Mouse (Mus musculus): ENCODE results near the gene Snhg11. TPM values are rescaled to one million over a fixed set of nuclear protein-coding genes. Genes with fewer than 3 reads are reported as not detected.
"Not testable (repeated sequence)": the region's sequence is repeated elsewhere in the genome, so short reads cannot be mapped to it uniquely, and the experiment has no call there.

The Snhg11 gene
- polyA plus RNA-seq, 1 experiment from 2014 or later, result 225 TPM

- peak; percentile 19; the same call in 1 of the 2 replicates for ATAC-seq (ENCODE audit: low FRiP score, low TSS enrichment)
- no peaks in the 10 kb centered on the region for H3K27me3 ChIP-seq (ENCODE audit: control insufficient read depth, insufficient read depth, low read length)
- H3K9me3 ChIP-seq (ENCODE audit: control insufficient read depth, low read length), result no peaks in the 10 kb centered on the region
- H3K27ac ChIP-seq (replicated peaks; ENCODE audit: low read depth, low read length), result peak overlapping the region; percentile 75
- peak overlapping the region; percentile 38 for H3K4me3 ChIP-seq (replicated peaks; ENCODE audit: low read depth, low read length)
- peak overlapping the region; percentile 47 for H3K9ac ChIP-seq (replicated peaks; ENCODE audit: low read length)
- WGBS, result 27% methylated on average over 12 of the region's 12 CpGs
- H3K4me2 ChIP-seq (ENCODE audit: low read length), result peak overlapping the region; percentile 56
- H3K36me3 ChIP-seq (ENCODE audit: control insufficient read depth, insufficient read depth, low read length), result peaks cover 16% of the 10 kb centered on the region
- peak; percentile 33 for DNase-seq
- H3K4me1 ChIP-seq (ENCODE audit: control insufficient read depth, insufficient read depth, low read length), result no peaks in the 10 kb centered on the region
Measured at GRCm38 (mm10) chr2:158376123-158376687, 767 bp downstream of the Snhg11 start.

- peak; percentile 35 for DNase-seq
- H3K9ac ChIP-seq (replicated peaks; ENCODE audit: low read length), result peak overlapping the region; percentile 47
Measured at GRCm38 (mm10) chr2:158376798-158377197, 1.4 kb downstream of the Snhg11 start.

GRCm38 (mm10) chr2:158377811-158378210 lies 2.4 kb downstream of the Snhg11 start:
- Histone ChIP-seq H3K4me3 (replicated peaks; ENCODE audit: low read depth, low read length) (no peak overlapping the region), H3K9me3 (ENCODE audit: control insufficient read depth, low read length) (no peaks in the 10 kb centered on the region), H3K27ac (replicated peaks; ENCODE audit: low read depth, low read length) (no peak overlapping the region), H3K27me3 (ENCODE audit: control insufficient read depth, insufficient read depth, low read length) (no peaks in the 10 kb centered on the region), H3K4me2 (ENCODE audit: low read length) (peak overlapping the region; percentile 56), H3K9ac (replicated peaks; ENCODE audit: low read length) (no peak overlapping the region; the same call in 1 of the 2 replicates), H3K36me3 (ENCODE audit: control insufficient read depth, insufficient read depth, low read length) (peaks cover 23% of the 10 kb centered on the region), H3K4me1 (ENCODE audit: control insufficient read depth, insufficient read depth, low read length) (no peaks in the 10 kb centered on the region)
- 86% methylated on average over 1 of the region's 1 CpGs for WGBS
- DNase-seq (no peak), ATAC-seq (ENCODE audit: low FRiP score, low TSS enrichment) (no peak)

More at GRCm38 (mm10) chr2:158376798-158377197, 1.4 kb downstream of the Snhg11 start:
- Histone ChIP-seq H3K4me2 (ENCODE audit: low read length) (peak overlapping the region; percentile 56), H3K36me3 (ENCODE audit: control insufficient read depth, insufficient read depth, low read length) (peaks cover 20% of the 10 kb centered on the region), H3K9me3 (ENCODE audit: control insufficient read depth, low read length) (no peaks in the 10 kb centered on the region), H3K4me3 (replicated peaks; ENCODE audit: low read depth, low read length) (peak overlapping the region; percentile 38), H3K27me3 (ENCODE audit: control insufficient read depth, insufficient read depth, low read length) (no peaks in the 10 kb centered on the region), H3K4me1 (ENCODE audit: control insufficient read depth, insufficient read depth, low read length) (no peaks in the 10 kb centered on the region), H3K27ac (replicated peaks; ENCODE audit: low read depth, low read length) (peak overlapping the region; percentile 75)
- ATAC-seq (ENCODE audit: low FRiP score, low TSS enrichment), result no peak
- WGBS, result 69% methylated on average over 7 of the region's 7 CpGs

- peak; percentile 21; the same call in 1 of the 2 replicates for ATAC-seq (ENCODE audit: low FRiP score, low TSS enrichment)
- H3K9me3 ChIP-seq (ENCODE audit: control insufficient read depth, low read length), result no peaks in the 10 kb centered on the region
- H3K4me3 ChIP-seq (replicated peaks; ENCODE audit: low read depth, low read length), result no peak overlapping the region
Measured at GRCm38 (mm10) chr2:158379354-158380078, 4.1 kb downstream of the Snhg11 start.

GRCm38 (mm10) chr2:158386072-158386471 lies 10.6 kb downstream of the Snhg11 start:
- Histone ChIP-seq H3K27ac (replicated peaks; ENCODE audit: low read depth, low read length) (no peak overlapping the region), H3K36me3 (ENCODE audit: control insufficient read depth, insufficient read depth, low read length) (peaks cover 11% of the 10 kb centered on the region), H3K9me3 (ENCODE audit: control insufficient read depth, low read length) (no peaks in the 10 kb centered on the region), H3K4me1 (ENCODE audit: control insufficient read depth, insufficient read depth, low read length) (no peaks in the 10 kb centered on the region), H3K4me3 (replicated peaks; ENCODE audit: low read depth, low read length) (no peak overlapping the region), H3K4me2 (ENCODE audit: low read length) (no peak overlapping the region), H3K9ac (replicated peaks; ENCODE audit: low read length) (no peak overlapping the region), H3K27me3 (ENCODE audit: control insufficient read depth, insufficient read depth, low read length) (no peaks in the 10 kb centered on the region)
- 42% methylated on average over 8 of the region's 8 CpGs for WGBS
- no peak for DNase-seq
- no peak for ATAC-seq (ENCODE audit: low FRiP score, low TSS enrichment)

More at GRCm38 (mm10) chr2:158379354-158380078, 4.1 kb downstream of the Snhg11 start:
- Histone ChIP-seq H3K4me1 (ENCODE audit: control insufficient read depth, insufficient read depth, low read length) (no peaks in the 10 kb centered on the region), H3K36me3 (ENCODE audit: control insufficient read depth, insufficient read depth, low read length) (peaks cover 23% of the 10 kb centered on the region), H3K27me3 (ENCODE audit: control insufficient read depth, insufficient read depth, low read length) (no peaks in the 10 kb centered on the region), H3K4me2 (ENCODE audit: low read length) (no peak overlapping the region), H3K27ac (replicated peaks; ENCODE audit: low read depth, low read length) (no peak overlapping the region), H3K9ac (replicated peaks; ENCODE audit: low read length) (no peak overlapping the region)
- DNase-seq, result peak; percentile 95
- 42% methylated on average over 13 of the region's 13 CpGs for WGBS

- H3K9ac ChIP-seq (replicated peaks; ENCODE audit: low read length), result no peak overlapping the region
- no peak for ATAC-seq (ENCODE audit: low FRiP score, low TSS enrichment)
- H3K27ac ChIP-seq (replicated peaks; ENCODE audit: low read depth, low read length), result no peak overlapping the region
- 88% methylated on average over 7 of the region's 7 CpGs for WGBS
- no peak overlapping the region for H3K4me3 ChIP-seq (replicated peaks; ENCODE audit: low read depth, low read length)
- peaks cover 3% of the 10 kb centered on the region; the same call in 1 of the 2 replicates for H3K36me3 ChIP-seq (ENCODE audit: control insufficient read depth, insufficient read depth, low read length)
- H3K9me3 ChIP-seq (ENCODE audit: control insufficient read depth, low read length), result no peaks in the 10 kb centered on the region
- H3K27me3 ChIP-seq (ENCODE audit: control insufficient read depth, insufficient read depth, low read length), result no peaks in the 10 kb centered on the region
- no peaks in the 10 kb centered on the region for H3K4me1 ChIP-seq (ENCODE audit: control insufficient read depth, insufficient read depth, low read length)
- no peak overlapping the region for H3K4me2 ChIP-seq (ENCODE audit: low read length)
- no peak for DNase-seq
Measured at GRCm38 (mm10) chr2:158389421-158389820, 14.0 kb downstream of the Snhg11 start.

GRCm38 (mm10) chr2:158396369-158396768 lies 20.9 kb downstream of the Snhg11 start:
- WGBS, result 91% methylated on average over 6 of the region's 6 CpGs
- no peak for DNase-seq
- H3K4me3 ChIP-seq (replicated peaks; ENCODE audit: low read depth, low read length), result no peak overlapping the region
- no peaks in the 10 kb centered on the region for H3K27me3 ChIP-seq (ENCODE audit: control insufficient read depth, insufficient read depth, low read length)
- no peaks in the 10 kb centered on the region for H3K4me1 ChIP-seq (ENCODE audit: control insufficient read depth, insufficient read depth, low read length)
- no peak overlapping the region for H3K27ac ChIP-seq (replicated peaks; ENCODE audit: low read depth, low read length)
- H3K9ac ChIP-seq (replicated peaks; ENCODE audit: low read length), result no peak overlapping the region
- ATAC-seq (ENCODE audit: low FRiP score, low TSS enrichment), result no peak
- H3K9me3 ChIP-seq (ENCODE audit: control insufficient read depth, low read length), result no peaks in the 10 kb centered on the region
- H3K36me3 ChIP-seq (ENCODE audit: control insufficient read depth, insufficient read depth, low read length), result no peaks in the 10 kb centered on the region
- no peak overlapping the region for H3K4me2 ChIP-seq (ENCODE audit: low read length)

GRCm38 (mm10) chr2:158397140-158397539 lies 21.7 kb downstream of the Snhg11 start:
- H3K27me3 ChIP-seq (ENCODE audit: control insufficient read depth, insufficient read depth, low read length); H3K4me1 ChIP-seq (ENCODE audit: control insufficient read depth, insufficient read depth, low read length); ATAC-seq (ENCODE audit: low FRiP score, low TSS enrichment); H3K4me2 ChIP-seq (ENCODE audit: low read length); H3K27ac ChIP-seq (replicated peaks; ENCODE audit: low read depth, low read length); H3K9ac ChIP-seq (replicated peaks; ENCODE audit: low read length); H3K4me3 ChIP-seq (replicated peaks; ENCODE audit: low read depth, low read length); H3K36me3 ChIP-seq (ENCODE audit: control insufficient read depth, insufficient read depth, low read length); H3K9me3 ChIP-seq (ENCODE audit: control insufficient read depth, low read length); DNase-seq: not testable (repeated sequence)
- WGBS, result 67% methylated on average over 13 of the region's 13 CpGs

- no peak overlapping the region for H3K4me2 ChIP-seq (ENCODE audit: low read length)
- WGBS, result 86% methylated on average over 7 of the region's 7 CpGs
- H3K4me3 ChIP-seq (replicated peaks; ENCODE audit: low read depth, low read length), result no peak overlapping the region
Measured at GRCm38 (mm10) chr2:158402915-158403314, 27.5 kb downstream of the Snhg11 start.

More at GRCm38 (mm10) chr2:158402915-158403314, 27.5 kb downstream of the Snhg11 start:
- H3K4me1 ChIP-seq (ENCODE audit: control insufficient read depth, insufficient read depth, low read length), result no peaks in the 10 kb centered on the region
- H3K27me3 ChIP-seq (ENCODE audit: control insufficient read depth, insufficient read depth, low read length), result no peaks in the 10 kb centered on the region
- no peak overlapping the region for H3K9ac ChIP-seq (replicated peaks; ENCODE audit: low read length)
- no peak for ATAC-seq (ENCODE audit: low FRiP score, low TSS enrichment)
- H3K36me3 ChIP-seq (ENCODE audit: control insufficient read depth, insufficient read depth, low read length), result no peaks in the 10 kb centered on the region
- no peak for DNase-seq
- H3K9me3 ChIP-seq (ENCODE audit: control insufficient read depth, low read length), result no peaks in the 10 kb centered on the region
- no peak overlapping the region for H3K27ac ChIP-seq (replicated peaks; ENCODE audit: low read depth, low read length)
